Mouse (Mus musculus) liver, postnatal 0 days (tissue): ENCODE results near the gene Ehhadh. TPM values are rescaled to one million over a fixed set of nuclear protein-coding genes. Genes with fewer than 3 reads are reported as not detected.
A peak's percentile ranks its signal among the peaks of the same experiment; 100 is the strongest.

ENCODE experiments used
- ATAC-seq: fragments of 200-750 bp; cut with Nextera tagmentation; 2 replicates; pipeline ENCODE4 v1.8.0; 2017; ENCODE audit warnings: mild to moderate bottlenecking, moderate library complexity
- DNase-seq: peaks from one replicate; pipeline ENCODE4 v3.0.0-alpha.2; 2016
- H3K27ac ChIP-seq: fragments of 300-500 bp; sonication (generic); 2 replicates; pipeline ENCODE4 v1.5.1; 2014; ENCODE audit warnings: antibody characterized with exemption, moderate library complexity, mild to moderate bottlenecking, low read depth
- H3K27me3 ChIP-seq: fragments of 300-500 bp; sonication (generic); 2 replicates; pipeline ENCODE4 v1.6.1; 2014; ENCODE audit warnings: low read length, control low read depth, mixed read lengths; ENCODE audit not compliant: insufficient read depth
- H3K36me3 ChIP-seq: fragments of 300-500 bp; sonication (generic); replicated peaks from 2 replicates; pipeline ENCODE4 v1.6.1; 2014; ENCODE audit warnings: mild to moderate bottlenecking, control low read depth, low read length, moderate library complexity, mixed read lengths; ENCODE audit not compliant: insufficient read depth
- H3K4me1 ChIP-seq: fragments of 300-500 bp; sonication (generic); 2 replicates; pipeline ENCODE4 v1.6.1; 2014; ENCODE audit warnings: antibody characterized with exemption, mild to moderate bottlenecking, control low read depth; ENCODE audit not compliant: insufficient read depth
- H3K4me2 ChIP-seq: fragments of 300-500 bp; sonication (generic); 2 replicates; pipeline ENCODE4 v1.6.1; 2014; ENCODE audit warnings: low read depth, mild to moderate bottlenecking, low read length, moderate library complexity, mixed read lengths
- H3K4me3 ChIP-seq: fragments of 300-500 bp; sonication (generic); 2 replicates; pipeline ENCODE4 v1.5.1; 2014; ENCODE audit warnings: low read depth, low read length
- H3K9ac ChIP-seq: fragments of 300-500 bp; sonication (generic); replicated peaks from 2 replicates; pipeline ENCODE4 v1.6.1; 2014; ENCODE audit warnings: mild to moderate bottlenecking, moderate library complexity
- H3K9me3 ChIP-seq: fragments of 300-500 bp; sonication (generic); 2 replicates; pipeline ENCODE4 v1.6.1; 2016; ENCODE audit warnings: mild to moderate bottlenecking, control low read depth, low read length, mixed read lengths
- CTCF ChIP-seq: sonication (generic); IDR thresholded peaks from 2 replicates; pipeline ENCODE4 v1.5.1; 2016; ENCODE audit warnings: antibody characterized with exemption, low read depth
- EP300 ChIP-seq: IDR thresholded peaks from 2 replicates; pipeline ENCODE4 v1.6.1; 2016; ENCODE audit warnings: antibody characterized with exemption, low read depth, mild to moderate bottlenecking
- WGBS: fragments of 180-500 bp; shearing (Covaris S2); extraction: QIAGEN DNeasy Blood & Tissue Kit; methylation state at CpG from one replicate; pipeline ENCODE4 v1.1.7; 2014; ENCODE audit not compliant: insufficient replicate concordance; 5-methylcytosine and 5-hydroxymethylcytosine counted together
- polyA plus RNA-seq: library from polyadenylated mRNA; unstranded; fragments of >200 nt; fragmentation: Nextera tagmentation; extraction: Ambion mirVana; gene quantifications from 2 replicates; pipeline ENCODE4 v1.2.1, GENCODE M21; 2015

Gene Ehhadh
- polyA plus RNA-seq, 1 experiment from 2014 or later = 215 TPM

DNA sequence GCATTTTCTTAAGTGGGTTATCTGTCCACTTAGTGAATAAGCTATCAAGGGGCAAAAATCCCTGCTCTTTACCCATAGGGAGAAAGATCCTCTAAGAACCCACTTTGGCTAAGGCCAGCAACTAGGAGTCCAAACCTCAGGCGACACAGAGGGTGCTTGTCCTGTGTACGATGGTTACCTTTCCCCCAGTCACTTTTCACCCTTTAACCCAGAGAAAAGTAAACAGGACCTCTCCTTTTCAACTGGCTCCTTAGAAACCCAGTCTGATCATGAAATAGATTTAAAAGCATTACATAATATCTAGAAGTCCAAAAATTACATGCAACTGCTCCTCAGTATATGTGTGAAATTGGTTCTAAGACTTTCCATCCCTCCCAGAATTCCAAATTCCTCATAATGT, 4.8 kb downstream of the Ehhadh start:
- no peak for DNase-seq
- TF ChIP-seq EP300 (peak; percentile 63), CTCF (no peak)
- Histone ChIP-seq H3K4me3 (no peak overlapping the region), H3K9me3 (no peaks in the 10 kb centered on the region), H3K27ac (peak overlapping the region; percentile 85), H3K4me1 (peaks cover 13% of the 10 kb centered on the region), H3K4me2 (0 out of 2 replicates have a peak overlapping the region, but pooled peaks have one; percentile 0), H3K27me3 (no peaks in the 10 kb centered on the region), H3K9ac (no peak overlapping the region), H3K36me3 (0 out of 2 replicates have a peak, but pooled peaks cover 4% of the 10 kb centered on the region)
- ATAC-seq = peak; percentile 9; the same call in 1 of the 2 replicates
- 65% methylated on average over 2 of the region's 2 CpGs for WGBS

DNA sequence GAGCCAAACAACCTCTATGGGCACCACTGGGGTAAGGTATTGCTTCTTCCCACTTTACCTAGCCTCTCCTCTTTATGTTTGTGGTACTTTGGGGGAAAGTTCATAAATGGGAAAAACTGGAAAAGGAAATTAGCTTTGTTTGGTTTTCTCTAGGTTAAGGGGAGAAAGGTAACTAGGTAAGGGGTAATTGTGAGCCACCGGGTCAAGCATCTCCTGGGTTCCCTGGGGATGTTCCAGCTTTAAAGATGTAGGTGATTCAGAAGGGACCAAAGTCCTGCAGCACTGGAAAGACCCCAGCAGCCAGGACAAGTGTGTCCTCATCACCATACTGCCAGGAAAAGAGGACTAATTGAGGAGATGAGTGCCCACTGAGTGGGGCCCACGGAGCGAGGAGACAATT, 5.7 kb downstream of the Ehhadh start:
- 68% methylated on average over 3 of the region's 3 CpGs for WGBS
- H3K9ac ChIP-seq = no peak overlapping the region
- no peak overlapping the region for H3K4me3 ChIP-seq
- peak; percentile 51 for ATAC-seq
- H3K9me3 ChIP-seq = no peaks in the 10 kb centered on the region
- 0 out of 2 replicates have a peak overlapping the region, but pooled peaks have one; percentile 26 for H3K4me2 ChIP-seq
- peaks cover 8% of the 10 kb centered on the region; the same call in 1 of the 2 replicates for H3K36me3 ChIP-seq
- TF ChIP-seq EP300 (peak; percentile 37), CTCF (no peak)
- no peaks in the 10 kb centered on the region for H3K27me3 ChIP-seq
- DNase-seq = no peak
- H3K27ac ChIP-seq = peak overlapping the region; percentile 85
- H3K4me1 ChIP-seq = peaks cover 11% of the 10 kb centered on the region; the same call in 1 of the 2 replicates

DNA sequence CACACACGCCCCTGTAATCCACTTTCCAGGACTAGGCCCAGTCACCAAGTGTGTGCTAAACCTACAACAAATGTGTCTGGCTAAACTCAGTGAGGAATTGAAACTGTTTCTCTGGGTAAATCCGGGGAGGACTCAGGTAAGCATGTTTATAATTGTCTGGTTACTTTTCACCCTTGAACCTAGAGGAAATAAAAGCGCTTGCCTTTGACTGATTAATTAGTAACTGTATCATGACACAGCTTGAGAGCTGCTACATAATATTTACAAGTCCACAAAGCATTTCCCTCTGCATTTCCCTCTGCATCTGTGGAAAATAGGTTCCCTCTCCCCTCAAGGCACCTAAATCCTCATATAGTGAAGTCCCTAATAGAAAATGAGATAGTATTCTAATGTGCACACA, 6.3 kb downstream of the Ehhadh start:
- DNase-seq = no peak
- 55% methylated on average over 3 of the region's 3 CpGs for WGBS
- no peaks in the 10 kb centered on the region for H3K9me3 ChIP-seq
- TF ChIP-seq CTCF (no peak), EP300 (no peak)
- H3K27me3 ChIP-seq = no peaks in the 10 kb centered on the region
- ATAC-seq = peak; percentile 69
- no peak overlapping the region for H3K4me2 ChIP-seq
- H3K4me3 ChIP-seq = no peak overlapping the region
- H3K9ac ChIP-seq = no peak overlapping the region
- peaks cover 8% of the 10 kb centered on the region; the same call in 1 of the 2 replicates for H3K36me3 ChIP-seq
- peaks cover 11% of the 10 kb centered on the region; the same call in 1 of the 2 replicates for H3K4me1 ChIP-seq
- H3K27ac ChIP-seq = peak overlapping the region; percentile 85

DNA sequence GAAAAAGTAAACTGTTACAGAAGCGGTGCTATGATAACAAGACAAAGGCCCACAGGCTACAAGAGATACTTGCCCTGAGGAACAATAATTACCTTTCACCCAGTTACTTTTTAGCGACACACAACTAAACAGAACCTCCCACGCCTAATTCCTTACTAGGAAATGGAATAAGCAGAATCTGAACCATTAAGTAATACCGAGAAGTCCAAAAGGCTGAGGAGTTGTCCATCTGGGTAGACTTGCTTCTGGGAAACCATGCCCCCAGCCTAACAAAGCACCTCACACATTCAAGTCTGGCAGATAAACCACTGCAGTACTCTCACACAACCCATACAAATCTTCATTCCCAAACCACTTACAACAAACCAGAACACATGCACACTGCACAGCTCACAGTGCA, 8.5 kb downstream of the Ehhadh start:
- Histone ChIP-seq H3K27ac (no peak overlapping the region), H3K4me1 (peaks cover 8% of the 10 kb centered on the region; the same call in 1 of the 2 replicates), H3K36me3 (peaks cover 15% of the 10 kb centered on the region), H3K4me2 (no peak overlapping the region), H3K27me3 (no peaks in the 10 kb centered on the region), H3K4me3 (0 out of 2 replicates have a peak overlapping the region, but pooled peaks have one; percentile 13), H3K9me3 (no peaks in the 10 kb centered on the region), H3K9ac (no peak overlapping the region)
- WGBS = 72% methylated on average over 4 of the region's 4 CpGs
- ATAC-seq (no peak), DNase-seq (no peak)
- TF ChIP-seq CTCF = no peak

DNA sequence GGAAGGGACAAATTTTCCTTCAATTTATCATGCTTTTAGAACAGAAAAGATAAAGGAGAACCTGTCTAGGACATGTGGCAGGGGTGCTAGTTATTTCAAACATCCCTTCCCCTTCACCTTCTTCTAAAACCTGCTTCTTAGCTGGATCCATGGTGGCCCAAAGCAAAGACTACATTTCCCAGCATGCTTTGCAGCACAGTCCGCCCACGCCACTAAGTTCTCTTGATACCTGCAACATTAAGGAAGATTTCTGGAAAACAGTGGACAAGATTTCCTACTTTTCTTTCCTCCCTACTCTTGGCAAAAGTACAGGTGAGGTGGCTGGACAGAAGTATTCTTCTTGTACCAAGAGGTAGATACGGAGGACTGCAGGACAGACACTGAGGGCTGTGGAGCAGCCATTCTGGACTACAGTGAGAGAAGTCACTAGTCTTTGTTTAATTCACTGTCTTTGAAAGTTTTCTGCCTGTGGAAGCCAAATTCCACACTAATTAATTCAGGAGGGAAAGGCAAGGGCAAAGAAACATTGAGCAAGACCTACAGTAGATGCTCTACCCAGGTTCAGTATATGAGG, 9.2 kb downstream of the Ehhadh start:
- no peak overlapping the region for H3K27ac ChIP-seq
- peak overlapping the region; percentile 53 for H3K4me2 ChIP-seq
- no peaks in the 10 kb centered on the region for H3K9me3 ChIP-seq
- 47% methylated on average over 3 of the region's 3 CpGs for WGBS
- peaks cover 19% of the 10 kb centered on the region for H3K36me3 ChIP-seq
- H3K4me3 ChIP-seq = peak overlapping the region; percentile 13; the same call in 1 of the 2 replicates
- no peaks in the 10 kb centered on the region for H3K27me3 ChIP-seq
- no peak overlapping the region for H3K9ac ChIP-seq
- H3K4me1 ChIP-seq = peaks cover 8% of the 10 kb centered on the region; the same call in 1 of the 2 replicates
- no peak for TF ChIP-seq EP300
- DNase-seq = no peak
- ATAC-seq = no peak

DNA sequence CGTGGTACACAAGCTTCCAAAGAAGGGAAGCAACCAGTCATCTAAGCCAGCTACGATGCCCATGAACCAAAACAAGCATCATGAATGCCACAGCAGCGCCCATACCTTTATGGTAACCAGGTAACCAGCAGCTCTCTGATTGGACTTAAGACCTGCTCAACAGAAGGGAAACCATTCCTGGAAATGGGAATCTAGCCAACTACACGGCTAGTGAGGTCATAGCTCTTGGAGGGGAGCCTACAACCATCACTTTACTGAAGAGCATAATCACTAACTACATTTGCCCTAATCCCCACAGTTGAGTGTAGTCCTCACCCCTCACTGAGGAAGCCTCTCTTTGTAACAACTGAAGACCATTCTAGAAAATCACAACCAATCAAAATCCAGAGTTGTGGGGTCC, 12.9 kb downstream of the Ehhadh start:
- Histone ChIP-seq H3K4me1 (peaks cover 8% of the 10 kb centered on the region; the same call in 1 of the 2 replicates), H3K27ac (no peak overlapping the region), H3K4me3 (no peak overlapping the region), H3K9ac (no peak overlapping the region), H3K27me3 (no peaks in the 10 kb centered on the region), H3K36me3 (peaks cover 29% of the 10 kb centered on the region), H3K9me3 (no peaks in the 10 kb centered on the region), H3K4me2 (no peak overlapping the region)
- DNase-seq (no peak), ATAC-seq (no peak; the same call in 1 of the 2 replicates)
- WGBS = 77% methylated on average over 4 of the region's 4 CpGs
- TF ChIP-seq EP300 (no peak), CTCF (no peak)
